Mouse (Mus musculus) liver, adult 2 months (tissue): ENCODE data around the gene Zbtb43.

ENCODE experiments used
- CTCF ChIP-seq: fragments of 200-500 bp; IDR thresholded peaks from 2 replicates; pipeline ENCODE4 v1.5.1; 2011; ENCODE audit warnings: low read depth, low read length, control low read depth
- POLR2A ChIP-seq: fragments of 200-500 bp; IDR thresholded peaks from 2 replicates; pipeline ENCODE4 v1.6.1; 2011; ENCODE audit warnings: low read length, control low read depth; ENCODE audit not compliant: insufficient read depth; ENCODE audit errors: extremely low read depth

- TF ChIP-seq CTCF (peak; percentile 48; the same call in 1 of the 2 replicates), POLR2A (no peak)
Measured at GRCm38 (mm10) chr2:33432877-33433276, 35.5 kb downstream of the Zbtb43 start.
